Comparison of ENCODE assay signal across 9 mouse cellular contexts in the genomic region with DNA sequence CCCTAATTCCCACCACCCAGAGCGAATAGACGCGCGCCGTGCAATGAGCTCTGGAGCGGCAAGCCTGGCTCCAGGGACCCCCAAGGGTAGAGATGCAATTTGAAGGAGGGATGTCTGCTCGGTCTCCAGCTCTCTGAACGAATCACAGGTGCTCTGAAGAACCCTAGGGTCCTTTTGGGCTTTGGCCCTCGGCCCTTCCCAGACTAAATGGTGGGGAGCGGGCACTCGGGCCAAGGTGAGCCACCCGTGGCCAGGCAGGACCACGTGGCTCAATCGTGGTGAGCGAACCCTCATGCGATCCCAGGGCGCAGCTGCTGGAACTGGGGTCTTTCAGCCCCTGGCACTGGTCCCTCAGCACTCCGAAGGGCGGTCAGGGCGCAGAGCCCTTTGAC. TPM values are rescaled to one million over a fixed set of nuclear protein-coding genes. Genes with fewer than 3 reads are reported as not detected.
DNase-seq lines count a peak whose midpoint lies in the region; ATAC-seq and TF ChIP-seq lines count a peak whose summit lies in the region.
"Had no signal": no experiment of that assay in that cellular context is flagged by ENCODE, and none has a peak within 500 bp of the region (broad histone marks: within the 10 kb centered on the region; RNA-seq: fewer than 3 reads in every experiment).

No protein-coding gene starts in this region.

- no peaks in the 10 kb centered on the region for H3K9me3 ChIP-seq in heart, embryonic 12.5 days (replicated peaks)
- H3K9me3 ChIP-seq in intestine, embryonic 16.5 days (ENCODE audit: control insufficient read depth, low read length), result no peaks in the 10 kb centered on the region
- H3K9me3 ChIP-seq in midbrain, embryonic 15.5 days, result no peaks in the 10 kb centered on the region

- peak overlapping the region; percentile 96 for H3K4me2 ChIP-seq in heart, embryonic 12.5 days
- H3K4me2 ChIP-seq in intestine, embryonic 16.5 days (ENCODE audit: low read depth, low read length), result peak overlapping the region; percentile 85
- peak overlapping the region; percentile 96 for H3K4me2 ChIP-seq in midbrain, embryonic 15.5 days

- H3K9ac ChIP-seq in heart, embryonic 12.5 days, result peak overlapping the region; percentile 70
- H3K9ac ChIP-seq in intestine, embryonic 16.5 days (ENCODE audit: low read depth, low read length), result peak overlapping the region; percentile 54
- peak overlapping the region; percentile 9 for H3K9ac ChIP-seq in midbrain, embryonic 15.5 days

- ATAC-seq in heart, embryonic 12.5 days (ENCODE audit: insufficient number of reproducible peaks, low FRiP score), result no peak
- ATAC-seq in intestine, embryonic 16.5 days, result no peak
- ATAC-seq in midbrain, embryonic 15.5 days (replicated peaks), result no peak

- WGBS in heart, embryonic 12.5 days, result 1% methylated on average over 20 of the region's 20 CpGs
- under 1% methylated on average over 20 of the region's 20 CpGs for WGBS in intestine, embryonic 16.5 days
- 1% methylated on average over 20 of the region's 20 CpGs for WGBS in midbrain, embryonic 15.5 days

- no peak for TF ChIP-seq CTCF in cortical plate, adult 2 months (IDR thresholded peaks at IDR 0.05; ENCODE audit: extremely low read depth, insufficient read depth, low read length)

- H3K4me1 ChIP-seq in heart, embryonic 12.5 days (replicated peaks), result peaks cover 28% of the 10 kb centered on the region
- H3K4me1 ChIP-seq in cortical plate, adult 2 months (ENCODE audit: control insufficient read depth, insufficient read depth, low read length), result no peaks in the 10 kb centered on the region; the same call in 1 of the 2 replicates
- H3K4me1 ChIP-seq in intestine, embryonic 16.5 days (ENCODE audit: control insufficient read depth, insufficient read depth, low read length), result peaks cover 36% of the 10 kb centered on the region
- peaks cover 58% of the 10 kb centered on the region for H3K4me1 ChIP-seq in midbrain, embryonic 15.5 days

- no peak for TF ChIP-seq POLR2A in cortical plate, adult 2 months (IDR thresholded peaks at IDR 0.05; ENCODE audit: extremely low read depth, insufficient read depth, low read length)

- peak overlapping the region; percentile 58 for H3K27ac ChIP-seq in heart, embryonic 12.5 days (ENCODE audit: poor library complexity, severe bottlenecking)
- H3K27ac ChIP-seq in cortical plate, adult 2 months (ENCODE audit: insufficient read depth, low read length), result no peak overlapping the region
- no peak overlapping the region for H3K27ac ChIP-seq in intestine, embryonic 16.5 days (ENCODE audit: low read length)
- 0 out of 2 replicates have a peak overlapping the region, but pooled peaks have one; percentile 28 for H3K27ac ChIP-seq in midbrain, embryonic 15.5 days

- no peaks in the 10 kb centered on the region for H3K36me3 ChIP-seq in heart, embryonic 12.5 days
- H3K36me3 ChIP-seq in intestine, embryonic 16.5 days (ENCODE audit: control insufficient read depth, insufficient read depth, low read length), result no peaks in the 10 kb centered on the region
- no peaks in the 10 kb centered on the region for H3K36me3 ChIP-seq in midbrain, embryonic 15.5 days (replicated peaks)

- peak overlapping the region; percentile 67 for H3K4me3 ChIP-seq in heart, embryonic 12.5 days
- H3K4me3 ChIP-seq in cortical plate, adult 2 months (ENCODE audit: insufficient read depth, low read length), result 0 out of 2 replicates have a peak overlapping the region, but pooled peaks have one; percentile 3
- H3K4me3 ChIP-seq in intestine, embryonic 16.5 days (ENCODE audit: low read length), result peak overlapping the region; percentile 67
- H3K4me3 ChIP-seq in midbrain, embryonic 15.5 days, result peak overlapping the region; percentile 45

- no peak for DNase-seq in heart, postnatal 4 days
- DNase-seq in frontal cortex, adult 2 months (ENCODE audit: extremely low spot score in 1 of 2, low spot score in 1 of 2), result no peak
- no peak for DNase-seq in spleen, postnatal 4 days (ENCODE audit: low spot score in 2 of 2)
- no peak for DNase-seq in cerebellum, adult 11-12 months

- H3K27me3 ChIP-seq in heart, embryonic 12.5 days (replicated peaks), result no peaks in the 10 kb centered on the region
- H3K27me3 ChIP-seq in intestine, embryonic 16.5 days (replicated peaks; ENCODE audit: control insufficient read depth, insufficient read depth, low read length), result peaks cover 6% of the 10 kb centered on the region
- peaks cover 42% of the 10 kb centered on the region for H3K27me3 ChIP-seq in midbrain, embryonic 15.5 days (replicated peaks)

RNA-seq across cellular contexts. Expression of a gene that starts 3.0 kb away (rescaled TPM):
- polyA plus RNA-seq in heart, embryonic 12.5 days (2016; fragmentation: Nextera tagmentation; extraction: Ambion mirVana), result 81.2 and 89.9 TPM in 2 replicates
- total RNA-seq in heart, postnatal 4 days (2021), result 100 to 1,000 TPM; 128 to 130 TPM
- 27.7 and 28.2 TPM in 2 replicates for polyA plus RNA-seq in cortical plate, adult 2 months (2012; rRNA removed)
- 59.3 and 72.2 TPM in 2 replicates for polyA plus RNA-seq in intestine, embryonic 16.5 days (2015; fragmentation: Nextera tagmentation; extraction: Ambion mirVana)
- 39.4 and 40.8 TPM in 2 replicates for polyA plus RNA-seq in midbrain, embryonic 15.5 days (2015; fragmentation: Nextera tagmentation; extraction: Ambion mirVana)
- polyA plus RNA-seq in frontal cortex, adult 2 months (2012; rRNA removed), result 29.8 and 36.6 TPM in 2 replicates

RNA-seq across cellular contexts. Expression of a gene that starts 27.8 kb away (rescaled TPM):
- 20.1 and 21.4 TPM in 2 replicates for polyA plus RNA-seq in heart, embryonic 12.5 days (2016; fragmentation: Nextera tagmentation; extraction: Ambion mirVana)
- total RNA-seq in heart, postnatal 4 days (2021), result 10 to 100 TPM; 13.8 to 14.8 TPM
- 34.9 and 37.6 TPM in 2 replicates for polyA plus RNA-seq in cortical plate, adult 2 months (2012; rRNA removed)
- 22.7 and 24.4 TPM in 2 replicates for polyA plus RNA-seq in intestine, embryonic 16.5 days (2015; fragmentation: Nextera tagmentation; extraction: Ambion mirVana)
- 32.2 and 33.6 TPM in 2 replicates for polyA plus RNA-seq in midbrain, embryonic 15.5 days (2015; fragmentation: Nextera tagmentation; extraction: Ambion mirVana)
- 36.5 and 44.2 TPM in 2 replicates for polyA plus RNA-seq in frontal cortex, adult 2 months (2012; rRNA removed)

RNA-seq across cellular contexts. Expression of a gene that starts 46.4 kb away (rescaled TPM):
- polyA plus RNA-seq in heart, embryonic 12.5 days (2016; fragmentation: Nextera tagmentation; extraction: Ambion mirVana), result 0.10 TPM in 1 of 2 replicates, not detected in the other
- not detected for total RNA-seq in heart, postnatal 4 days (2021)
- polyA plus RNA-seq in cortical plate, adult 2 months (2012; rRNA removed), result not detected in 2 replicates
- polyA plus RNA-seq in intestine, embryonic 16.5 days (2015; fragmentation: Nextera tagmentation; extraction: Ambion mirVana), result 0.15 and 0.33 TPM in 2 replicates
- 26.7 and 26.8 TPM in 2 replicates for polyA plus RNA-seq in midbrain, embryonic 15.5 days (2015; fragmentation: Nextera tagmentation; extraction: Ambion mirVana)
- not detected in 2 replicates for polyA plus RNA-seq in frontal cortex, adult 2 months (2012; rRNA removed)
- total RNA-seq: hematopoietic stem cell, adult 5-6 weeks had no signal

Comparison
In these comparisons a context has a peak if more than half of its experiments do, and no peak if none do; other contexts are left out.
1. H3K27ac ChIP-seq: peak in heart, embryonic 12.5 days (single experiment) and midbrain, embryonic 15.5 days (single experiment); none in cortical plate, adult 2 months (single experiment) and intestine, embryonic 16.5 days (single experiment).
2. H3K4me3 ChIP-seq: peak in every context shown above with its lines; median percentile 67 in heart, embryonic 12.5 days; 67 in intestine, embryonic 16.5 days; 45 in midbrain, embryonic 15.5 days; 3 in cortical plate, adult 2 months.
3. H3K9ac ChIP-seq: peak in every context shown above with its lines; median percentile 70 in heart, embryonic 12.5 days; 54 in intestine, embryonic 16.5 days; 9 in midbrain, embryonic 15.5 days.
4. RNA of a gene that starts 46.4 kb away (polyA plus RNA-seq): 26.7 to 26.8 TPM in midbrain, embryonic 15.5 days; 0.15 to 0.33 TPM in intestine, embryonic 16.5 days, 0.10 TPM in heart, embryonic 12.5 days, not detected in cortical plate, adult 2 months and not detected in frontal cortex, adult 2 months; every median in the first group is over 10 times any median in the second.
5. Peak in every context shown above with its lines, with median percentiles within 50 percentile points of each other: H3K4me2 ChIP-seq.